Mouse (Mus musculus) hindbrain, postnatal 0 days (tissue): Measurements from ENCODE around the gene Erp29. TPM values are rescaled to one million over a fixed set of nuclear protein-coding genes. Genes with fewer than 3 reads are reported as not detected.

Experiments
- ATAC-seq: fragments of 200-750 bp; cut with Nextera tagmentation; 2 replicates; pipeline ENCODE4 v1.8.0; 2017; ENCODE audit warnings: mild to moderate bottlenecking, moderate TSS enrichment, moderate library complexity
- DNase-seq: peaks from one replicate; pipeline ENCODE4 v3.0.0-alpha.2; 2015; ENCODE audit warnings: low spot score
- H3K27ac ChIP-seq: fragments of 300-500 bp; sonication (generic); 2 replicates; pipeline ENCODE4 v1.5.1; 2014; ENCODE audit warnings: mild to moderate bottlenecking
- H3K27me3 ChIP-seq: fragments of 300-500 bp; sonication (generic); 2 replicates; pipeline ENCODE4 v1.6.1; 2014; ENCODE audit warnings: low read length, mixed read lengths; ENCODE audit not compliant: insufficient read depth
- H3K36me3 ChIP-seq: fragments of 300-500 bp; sonication (generic); 2 replicates; pipeline ENCODE4 v1.6.1; 2014; ENCODE audit warnings: low read length, mixed read lengths; ENCODE audit not compliant: insufficient read depth
- H3K4me1 ChIP-seq: fragments of 300-500 bp; sonication (generic); 2 replicates; pipeline ENCODE4 v1.6.1; 2014; ENCODE audit warnings: antibody characterized with exemption, low read length, mixed read lengths; ENCODE audit not compliant: insufficient read depth
- H3K4me2 ChIP-seq: fragments of 300-500 bp; sonication (generic); 2 replicates; pipeline ENCODE4 v1.6.1; 2014; ENCODE audit warnings: low read depth, mild to moderate bottlenecking, low read length, moderate library complexity, mixed read lengths
- H3K4me3 ChIP-seq: fragments of 300-500 bp; sonication (generic); 2 replicates; pipeline ENCODE4 v1.5.1; 2014; ENCODE audit warnings: low read length
- H3K9ac ChIP-seq: fragments of 300-500 bp; sonication (generic); replicated peaks from 2 replicates; pipeline ENCODE4 v1.6.1; 2014; ENCODE audit warnings: mild to moderate bottlenecking, low read length, moderate library complexity, mixed read lengths
- H3K9me3 ChIP-seq: fragments of 300-500 bp; sonication (generic); 2 replicates; pipeline ENCODE4 v1.6.1; 2016; ENCODE audit warnings: low read length, mixed read lengths
- CTCF ChIP-seq: IDR thresholded peaks from 2 replicates; pipeline ENCODE4 v1.5.1; 2016; ENCODE audit warnings: antibody characterized with exemption, control low read depth, low read depth
- WGBS: fragments of 180-500 bp; shearing (Covaris S2); extraction: QIAGEN DNeasy Blood & Tissue Kit; methylation state at CpG from one replicate; pipeline ENCODE4 v1.1.7; 2014; 5-methylcytosine and 5-hydroxymethylcytosine counted together
- polyA plus RNA-seq: library from polyadenylated mRNA; unstranded; fragments of >200 nt; fragmentation: Nextera tagmentation; extraction: Ambion mirVana; gene quantifications from 2 replicates; pipeline ENCODE4 v1.2.1, GENCODE M21; 2015
- total RNA-seq: library from RNA; depleted of rRNA; stranded (reverse); fragments of >200 nt; gene quantifications from 2 replicates; pipeline ENCODE4 v1.2.3, GENCODE M21; 2014

The Erp29 gene
- total and polyA plus RNA-seq, 2 experiments from 2014 or later, result 37.1 to 192 TPM

GRCm38 (mm10) chr5:121393402-121393801 lies 58.9 kb downstream of the Erp29 start:
- Histone ChIP-seq H3K4me2 (no peak overlapping the region), H3K27me3 (no peaks in the 10 kb centered on the region), H3K4me3 (no peak overlapping the region), H3K9ac (no peak overlapping the region), H3K27ac (no peak overlapping the region), H3K4me1 (0 out of 2 replicates have a peak, but pooled peaks cover 2% of the 10 kb centered on the region), H3K36me3 (no peaks in the 10 kb centered on the region), H3K9me3 (no peaks in the 10 kb centered on the region)
- ATAC-seq, result no peak
- DNase-seq, result no peak
- no peak for TF ChIP-seq CTCF
- WGBS, result 82% methylated on average over 3 of the region's 3 CpGs

- no peaks in the 10 kb centered on the region for H3K27me3 ChIP-seq
- no peak overlapping the region for H3K27ac ChIP-seq
- 56% methylated on average over 16 of the region's 16 CpGs for WGBS
- no peaks in the 10 kb centered on the region for H3K36me3 ChIP-seq
- ATAC-seq (no peak), DNase-seq (peak; percentile 81)
- H3K9me3 ChIP-seq, result no peaks in the 10 kb centered on the region
- H3K4me1 ChIP-seq, result 0 out of 2 replicates have a peak, but pooled peaks cover 2% of the 10 kb centered on the region
- no peak overlapping the region for H3K4me2 ChIP-seq
- no peak overlapping the region for H3K4me3 ChIP-seq
- peak; percentile 84 for TF ChIP-seq CTCF
- no peak overlapping the region for H3K9ac ChIP-seq
These were observed 59.5 kb downstream of the Erp29 start for GRCm38 (mm10) chr5:121392667-121393380.

GRCm38 (mm10) chr5:121389691-121390090 lies 62.6 kb downstream of the Erp29 start:
- Histone ChIP-seq H3K4me1 (no peaks in the 10 kb centered on the region), H3K27ac (no peak overlapping the region), H3K36me3 (no peaks in the 10 kb centered on the region), H3K4me3 (no peak overlapping the region), H3K9ac (no peak overlapping the region; the same call in 1 of the 2 replicates), H3K4me2 (no peak overlapping the region), H3K27me3 (no peaks in the 10 kb centered on the region), H3K9me3 (no peaks in the 10 kb centered on the region)
- no peak for ATAC-seq
- no peak for DNase-seq
- no peak for TF ChIP-seq CTCF

GRCm38 (mm10) chr5:121389106-121389505 lies 63.2 kb downstream of the Erp29 start:
- WGBS, result 42% methylated on average over 7 of the region's 7 CpGs
- H3K4me3 ChIP-seq, result no peak overlapping the region

GRCm38 (mm10) chr5:121387126-121387525 lies 65.2 kb downstream of the Erp29 start:
- H3K27me3 ChIP-seq, result no peaks in the 10 kb centered on the region
- peaks cover 5% of the 10 kb centered on the region; the same call in 1 of the 2 replicates for H3K36me3 ChIP-seq
- ATAC-seq, result no peak
- no peak overlapping the region for H3K27ac ChIP-seq
- WGBS, result 62% methylated on average over 4 of the region's 4 CpGs
- H3K9ac ChIP-seq, result no peak overlapping the region
- no peak for TF ChIP-seq CTCF
- H3K4me3 ChIP-seq, result no peak overlapping the region
- H3K9me3 ChIP-seq, result no peaks in the 10 kb centered on the region
- H3K4me2 ChIP-seq, result no peak overlapping the region
- no peak for DNase-seq
- peaks cover 3% of the 10 kb centered on the region for H3K4me1 ChIP-seq

More at GRCm38 (mm10) chr5:121389106-121389505, 63.2 kb downstream of the Erp29 start:
- H3K36me3 ChIP-seq, result no peaks in the 10 kb centered on the region
- TF ChIP-seq CTCF, result no peak
- H3K27ac ChIP-seq, result no peak overlapping the region
- DNase-seq, result no peak
- ATAC-seq, result no peak
- no peaks in the 10 kb centered on the region for H3K27me3 ChIP-seq
- no peaks in the 10 kb centered on the region for H3K9me3 ChIP-seq
- H3K4me1 ChIP-seq, result no peaks in the 10 kb centered on the region; the same call in 1 of the 2 replicates
- no peak overlapping the region for H3K4me2 ChIP-seq
- no peak overlapping the region; the same call in 1 of the 2 replicates for H3K9ac ChIP-seq

- H3K4me2 ChIP-seq, result peak overlapping the region; percentile 64
- DNase-seq, result no peak
These were observed 66.0 kb downstream of the Erp29 start for GRCm38 (mm10) chr5:121386120-121386909.

More at GRCm38 (mm10) chr5:121386120-121386909, 66.0 kb downstream of the Erp29 start:
- 31% methylated on average over 22 of the region's 22 CpGs for WGBS
- Histone ChIP-seq H3K36me3 (peaks cover 5% of the 10 kb centered on the region; the same call in 1 of the 2 replicates), H3K27ac (peak overlapping the region; percentile 90; the same call in 1 of the 2 replicates), H3K4me3 (peak overlapping the region; percentile 75), H3K9me3 (no peaks in the 10 kb centered on the region), H3K4me1 (peaks cover 3% of the 10 kb centered on the region), H3K9ac (peak overlapping the region; percentile 88), H3K27me3 (no peaks in the 10 kb centered on the region)
- TF ChIP-seq CTCF, result no peak
- ATAC-seq, result no peak
